In the genomic region with DNA sequence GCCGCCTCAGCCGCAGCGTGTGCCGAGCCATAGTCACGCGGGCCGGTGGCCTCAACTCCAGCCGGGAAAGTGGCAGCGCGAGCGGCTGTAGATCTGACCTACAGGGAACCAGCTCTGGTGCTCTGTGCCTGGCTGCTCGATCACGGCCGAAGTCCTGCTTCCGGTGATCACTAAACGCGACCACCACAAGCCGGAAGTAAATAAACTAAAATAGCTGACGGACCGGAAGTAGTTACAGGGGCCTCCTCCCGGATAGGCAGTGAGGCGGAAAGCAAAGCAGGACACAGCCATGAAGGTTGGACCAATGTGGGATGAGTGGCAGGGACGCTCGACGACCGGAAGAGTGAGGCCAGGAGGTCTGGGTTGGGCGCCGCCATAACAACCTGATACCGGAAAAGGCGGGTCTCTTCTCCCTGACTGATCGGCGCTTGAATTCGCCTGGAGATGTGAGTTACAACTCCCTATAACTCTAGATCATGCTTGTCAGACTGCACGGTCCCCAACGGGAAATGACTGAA, we compare ENCODE assay signal across 8 mouse cellular contexts. TPM values are rescaled to one million over a fixed set of nuclear protein-coding genes. Genes with fewer than 3 reads are reported as not detected.
DNase-seq lines count a peak whose midpoint lies in the region; ATAC-seq lines count a peak whose summit lies in the region.

A gene (plus strand): TSS at position 289 of the 518 bp plus-strand sequence.

- peak within 1 kb of the TSS; percentile 89 for H3K27ac ChIP-seq in intestine, embryonic 14.5 days (ENCODE audit: low read depth)

- peak within 1 kb of the TSS; percentile 75 for H3K9ac ChIP-seq in intestine, embryonic 14.5 days (ENCODE audit: low read length)

- peaks cover 52% of the 10 kb centered on the region for H3K36me3 ChIP-seq in intestine, embryonic 14.5 days (ENCODE audit: control insufficient read depth, insufficient read depth, low read length)

- peak within 1 kb of the TSS; percentile 70 for H3K4me3 ChIP-seq in intestine, embryonic 14.5 days (ENCODE audit: low read depth, low read length)

- peak; percentile 73 to 76 for DNase-seq in adrenal gland, adult 18-20 months (ENCODE audit: low spot score in 2 of 2)
- peak; percentile 97 for DNase-seq in embryo, embryonic 11 days
- DNase-seq in gastrocnemius, postnatal 25 days = peak; percentile 95
- DNase-seq in intestine, embryonic 14.5 days (ENCODE audit: low spot score) = peak; percentile 89
- peak; percentile 93 to 98 for DNase-seq in left cerebral cortex, postnatal 14 days (ENCODE audit: low spot score in 2 of 2)
- DNase-seq in mesoderm, embryonic 11.5 days (ENCODE audit: low read depth, low spot score) = peak; percentile 97
- DNase-seq in right cerebral cortex, postnatal 36 days (ENCODE audit: low spot score in 2 of 2) = peak; percentile 94 to 98
- DNase-seq in yolk sac, embryonic 10.5 days (ENCODE audit: low spot score) = peak; percentile 97

- H3K4me1 ChIP-seq in intestine, embryonic 14.5 days (replicated peaks; ENCODE audit: control insufficient read depth, insufficient read depth, low read length) = peaks cover 6% of the 10 kb centered on the region; the same call in 1 of the 2 replicates

- H3K4me2 ChIP-seq in intestine, embryonic 14.5 days (ENCODE audit: low read length) = peak within 1 kb of the TSS; percentile 64

- intact Hi-C loops in left cerebral cortex, postnatal 14 days (cut with DNase I) = no loop called here

- ATAC-seq in intestine, embryonic 14.5 days (replicated peaks; ENCODE audit: low FRiP score, low TSS enrichment, low read depth) = peak; percentile 99

- under 1% methylated on average over 35 of the region's 35 CpGs for WGBS in intestine, embryonic 14.5 days

- H3K9me3 ChIP-seq in intestine, embryonic 14.5 days (ENCODE audit: control insufficient read depth, low read length) = peaks cover 9% of the 10 kb centered on the region

- H3K27me3 ChIP-seq in intestine, embryonic 14.5 days (replicated peaks; ENCODE audit: control insufficient read depth, insufficient read depth, low read length) = no peaks in the 10 kb centered on the region

RNA-seq across cellular contexts. Expression of the gene that starts here (rescaled TPM):
- 10 to 100 TPM; 15.9 to 21.3 TPM for total RNA-seq in adrenal gland, adult 18-20 months (2021)
- 1 to 10 TPM; 7.4 to 8.4 TPM for total RNA-seq in gastrocnemius, postnatal 25 days (2021)
- polyA plus RNA-seq in intestine, embryonic 14.5 days (2014; fragmentation: Nextera tagmentation; extraction: Ambion mirVana) = 28.7 and 31.3 TPM in 2 replicates
- total RNA-seq in left cerebral cortex, postnatal 14 days (2021) = 10 to 100 TPM; 10.4 to 10.5 TPM

Comparison
In these comparisons a context has a peak if more than half of its experiments do, and no peak if none do; other contexts are left out.
1. Peak in every context shown above with its lines: DNase-seq, ATAC-seq, H3K4me3 ChIP-seq and H3K27ac ChIP-seq.